Mouse (Mus musculus) bone marrow macrophage, adult 2 months (primary cell): ENCODE measurements around the gene Hipk2.

Source experiments
- CTCF ChIP-seq: IDR thresholded peaks from 2 replicates; pipeline ENCODE4 v1.5.1; 2012; ENCODE audit warnings: low read depth, mild to moderate bottlenecking, low read length, moderate library complexity
- POLR2A ChIP-seq: IDR thresholded peaks from 2 replicates; pipeline ENCODE4 v1.6.1; 2012; ENCODE audit warnings: mild to moderate bottlenecking, low read depth, low read length, borderline replicate concordance

- TF ChIP-seq POLR2A (no peak), CTCF (no peak)
These were observed 44.2 kb upstream of the Hipk2 start for GRCm38 (mm10) chr6:38920141-38920540.
